Comparison of ENCODE assay signal across 13 mouse cellular contexts in genomic region chr3:122461512-122461881, GRCm38 (mm10).
DNase-seq lines count a peak whose midpoint lies in the region; ATAC-seq lines count a peak whose summit lies in the region.
"Had no signal": no experiment of that assay in that cellular context is flagged by ENCODE, and none has a peak within 500 bp of the region (broad histone marks: within the 10 kb centered on the region; RNA-seq: fewer than 3 reads in every experiment).

No protein-coding gene starts in this region.

- no peaks in the 10 kb centered on the region for H3K27me3 ChIP-seq in forebrain, embryonic 10.5 days (ENCODE audit: poor library complexity, severe bottlenecking)
- H3K27me3 ChIP-seq in intestine, embryonic 16.5 days (replicated peaks; ENCODE audit: control insufficient read depth, insufficient read depth, low read length) = no peaks in the 10 kb centered on the region
- H3K27me3 ChIP-seq in neural tube, embryonic 15.5 days (replicated peaks) = no peaks in the 10 kb centered on the region
- H3K27me3 ChIP-seq: liver, embryonic 13.5 days had no signal

- no peak overlapping the region for H3K9ac ChIP-seq in intestine, embryonic 16.5 days (ENCODE audit: low read depth, low read length)
- H3K9ac ChIP-seq in neural tube, embryonic 15.5 days (replicated peaks) = no peak overlapping the region
- H3K9ac ChIP-seq: liver, embryonic 13.5 days had no signal

- WGBS in forebrain, embryonic 10.5 days = 27% methylated on average over 11 of the region's 11 CpGs
- WGBS in intestine, embryonic 16.5 days = 75% methylated on average over 11 of the region's 11 CpGs
- 16% methylated on average over 11 of the region's 11 CpGs for WGBS in neural tube, embryonic 15.5 days

- ATAC-seq in intestine, embryonic 16.5 days = no peak
- peak; percentile 6; the same call in 1 of the 2 replicates for ATAC-seq in neural tube, embryonic 15.5 days (ENCODE audit: low FRiP score)
- no peak for ATAC-seq in megakaryocyte progenitor cell, adult 5-6 weeks (replicated peaks; ENCODE audit: poor library complexity)

- no peaks in the 10 kb centered on the region for H3K36me3 ChIP-seq in forebrain, embryonic 10.5 days (replicated peaks)
- no peaks in the 10 kb centered on the region for H3K36me3 ChIP-seq in intestine, embryonic 16.5 days (ENCODE audit: control insufficient read depth, insufficient read depth, low read length)
- H3K36me3 ChIP-seq in neural tube, embryonic 15.5 days = no peaks in the 10 kb centered on the region
- H3K36me3 ChIP-seq: liver, embryonic 13.5 days had no signal

- intact Hi-C loops in left cerebral cortex, postnatal 4 days (cut with DNase I) = loop anchor here (5.0 kb wide), 1 partner anchor 176 kb away; no protein-coding TSS in a partner anchor

- H3K4me2 ChIP-seq in intestine, embryonic 16.5 days (ENCODE audit: low read depth, low read length) = no peak overlapping the region
- peak overlapping the region; percentile 31 for H3K4me2 ChIP-seq in neural tube, embryonic 15.5 days
- H3K4me2 ChIP-seq: liver, embryonic 13.5 days had no signal

- peaks cover 86% of the 10 kb centered on the region for H3K4me1 ChIP-seq in forebrain, embryonic 10.5 days
- peaks cover 10% of the 10 kb centered on the region; the same call in 1 of the 2 replicates for H3K4me1 ChIP-seq in intestine, embryonic 16.5 days (ENCODE audit: control insufficient read depth, insufficient read depth, low read length)
- peaks cover 32% of the 10 kb centered on the region for H3K4me1 ChIP-seq in neural tube, embryonic 15.5 days

- peak overlapping the region; percentile 29; the same call in 1 of the 2 replicates for H3K4me3 ChIP-seq in forebrain, embryonic 10.5 days
- no peak overlapping the region for H3K4me3 ChIP-seq in intestine, embryonic 16.5 days (ENCODE audit: low read length)
- H3K4me3 ChIP-seq in neural tube, embryonic 15.5 days (replicated peaks) = no peak overlapping the region
- H3K4me3 ChIP-seq: heart, adult 2 months; liver, embryonic 13.5 days had no signal

- peak overlapping the region; percentile 88 for H3K27ac ChIP-seq in forebrain, embryonic 10.5 days
- peak overlapping the region; percentile 4; the same call in 1 of the 2 replicates for H3K27ac ChIP-seq in intestine, embryonic 16.5 days (ENCODE audit: low read length)
- peak overlapping the region; percentile 60; the same call in 1 of the 2 replicates for H3K27ac ChIP-seq in neural tube, embryonic 15.5 days (replicated peaks)
- H3K27ac ChIP-seq: heart, adult 2 months; liver, embryonic 13.5 days had no signal

- DNase-seq in left cerebral cortex, postnatal 4 days = peak; percentile 32
- no peak for DNase-seq in left cerebral cortex, adult 11 months (ENCODE audit: low spot score)
- no peak for DNase-seq in forebrain, embryonic 10.5 days (ENCODE audit: extremely low spot score, low spot score)
- no peak for DNase-seq in cerebellum, adult 9-11 months
- DNase-seq in layer of hippocampus, adult 9-11 months = no peak
- DNase-seq: adrenal gland, postnatal 10 days; heart, adult 2 months; kidney, adult 9 months; liver, embryonic 13.5 days; thymus, adult 2 months had no signal

- no peaks in the 10 kb centered on the region for H3K9me3 ChIP-seq in forebrain, embryonic 10.5 days
- no peaks in the 10 kb centered on the region for H3K9me3 ChIP-seq in intestine, embryonic 16.5 days (ENCODE audit: control insufficient read depth, low read length)
- H3K9me3 ChIP-seq in neural tube, embryonic 15.5 days (replicated peaks) = no peaks in the 10 kb centered on the region
- H3K9me3 ChIP-seq: liver, embryonic 13.5 days had no signal

Comparison
In these comparisons a context has a peak if more than half of its experiments do, and no peak if none do; other contexts are left out.
1. H3K27ac ChIP-seq: peak in every context shown above with its lines; median percentile 88 in forebrain, embryonic 10.5 days; 60 in neural tube, embryonic 15.5 days; 4 in intestine, embryonic 16.5 days.